Mouse (Mus musculus): Measurements from ENCODE around the gene Dnajc8. TPM values are rescaled to one million over a fixed set of nuclear protein-coding genes. Genes with fewer than 3 reads are reported as not detected.
"Not testable (repeated sequence)": the region's sequence is repeated elsewhere in the genome, so short reads cannot be mapped to it uniquely, and the experiment has no call there.

Dnajc8 gene
- polyA plus RNA-seq, 1 experiment: 41.8 TPM

DNA sequence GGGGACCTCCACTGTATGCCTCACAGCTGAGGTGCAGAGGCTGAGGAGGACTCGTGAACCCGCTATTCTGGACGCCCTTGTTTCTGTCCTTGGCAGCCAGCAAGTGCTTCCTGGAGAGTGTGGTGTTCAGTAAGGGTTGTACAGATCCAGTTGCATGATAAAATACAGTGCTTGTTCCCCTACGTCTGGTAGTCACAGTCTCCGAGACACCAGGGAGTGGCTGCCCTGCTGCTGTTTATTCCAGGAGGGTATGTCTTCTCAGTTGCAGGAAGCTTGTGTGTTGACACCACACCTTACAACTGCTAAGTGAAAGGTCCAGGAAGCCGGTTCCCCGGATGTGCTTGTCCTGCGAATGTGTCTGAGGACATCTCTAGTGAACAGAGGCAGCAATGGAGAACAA, 19.3 kb downstream of the Dnajc8 start:
- Histone ChIP-seq H3K4me1 (ENCODE audit: control insufficient read depth, insufficient read depth, low read length) (no peaks in the 10 kb centered on the region; the same call in 1 of the 2 replicates), H3K4me3 (replicated peaks; ENCODE audit: extremely low read depth, low read depth, low read length) (no peak overlapping the region)
- WGBS: 31% methylated on average over 8 of the region's 8 CpGs
- TF ChIP-seq POLR2A (IDR thresholded peaks at IDR 0.05; ENCODE audit: borderline replicate concordance, extremely low read depth, low read depth, low read length): no peak
- TF ChIP-seq CTCF (IDR thresholded peaks at IDR 0.05; ENCODE audit: insufficient read depth, low read length): no peak
- no peak for DNase-seq

DNA sequence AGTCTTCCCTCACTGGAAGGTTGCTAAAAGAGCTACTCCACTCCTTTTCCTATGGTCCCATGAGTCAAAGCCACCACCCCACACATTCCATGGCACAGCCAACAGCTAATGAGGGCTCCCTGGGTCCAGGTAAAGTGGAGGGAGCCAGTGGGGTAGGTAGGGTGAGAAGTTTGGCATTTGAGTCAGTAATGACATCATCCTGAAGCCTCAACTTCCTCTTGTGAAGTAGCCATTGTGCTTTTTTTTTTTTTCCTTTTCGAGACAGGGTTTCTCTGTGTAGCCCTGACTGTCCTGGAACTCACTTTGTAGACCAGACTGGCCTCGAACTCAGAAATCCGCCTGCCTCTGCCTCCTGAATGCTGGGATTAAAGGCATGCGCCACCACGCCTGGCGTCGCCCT, 20.2 kb downstream of the Dnajc8 start:
- 85% methylated on average over 7 of the region's 7 CpGs for WGBS
- not testable (repeated sequence) for H3K4me3 ChIP-seq (replicated peaks; ENCODE audit: extremely low read depth, low read depth, low read length); DNase-seq; H3K4me1 ChIP-seq (ENCODE audit: control insufficient read depth, insufficient read depth, low read length)

DNA sequence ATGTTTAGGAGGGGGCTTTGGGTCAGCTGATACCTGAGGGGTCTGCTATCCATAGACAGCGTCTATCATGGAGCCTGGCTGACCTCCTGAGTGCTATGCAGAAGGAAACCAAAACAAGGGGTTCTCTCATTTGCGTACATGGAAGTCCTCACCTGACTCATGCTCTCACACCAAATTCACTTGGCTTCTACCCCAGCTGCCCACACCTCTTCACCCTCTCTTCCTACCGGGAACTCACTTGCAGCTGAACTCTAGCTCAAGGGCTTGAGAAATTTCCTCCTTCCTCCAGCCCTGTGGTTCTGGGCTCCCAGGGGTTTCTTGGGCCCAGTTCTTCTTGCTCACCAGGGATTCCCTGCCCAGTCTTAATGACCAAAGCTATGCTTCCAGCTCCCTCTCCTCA, 27.9 kb downstream of the Dnajc8 start:
- no peaks in the 10 kb centered on the region for H3K4me1 ChIP-seq (ENCODE audit: control insufficient read depth, insufficient read depth, low read length)
- WGBS: 51% methylated on average over 3 of the region's 3 CpGs
- no peak for DNase-seq
- H3K4me3 ChIP-seq (replicated peaks; ENCODE audit: extremely low read depth, low read depth, low read length): no peak overlapping the region
- TF ChIP-seq CTCF (IDR thresholded peaks at IDR 0.05; ENCODE audit: insufficient read depth, low read length): no peak
- no peak for TF ChIP-seq POLR2A (IDR thresholded peaks at IDR 0.05; ENCODE audit: borderline replicate concordance, extremely low read depth, low read depth, low read length)

GRCm38 (mm10) chr4:132563965-132564364, 28.6 kb downstream of the Dnajc8 start, which contains the start of gene Ptafr:
Gene Ptafr, plus strand, starts transcription at chr4:132564067.
- TF ChIP-seq POLR2A (IDR thresholded peaks at IDR 0.05; ENCODE audit: borderline replicate concordance, extremely low read depth, low read depth, low read length) (no peak), CTCF (IDR thresholded peaks at IDR 0.05; ENCODE audit: insufficient read depth, low read length) (no peak)
- H3K4me3 ChIP-seq (replicated peaks; ENCODE audit: extremely low read depth, low read depth, low read length): peak within 1 kb of the TSS; percentile 15
- no peaks in the 10 kb centered on the region for H3K4me1 ChIP-seq (ENCODE audit: control insufficient read depth, insufficient read depth, low read length)
- 27% methylated on average over 4 of the region's 4 CpGs for WGBS
- DNase-seq: peak; percentile 23

GRCm38 (mm10) chr4:132565089-132565747, 29.9 kb downstream of the Dnajc8 start:
- no peak for DNase-seq
- H3K4me1 ChIP-seq (ENCODE audit: control insufficient read depth, insufficient read depth, low read length): no peaks in the 10 kb centered on the region
- no peak for TF ChIP-seq CTCF (IDR thresholded peaks at IDR 0.05; ENCODE audit: insufficient read depth, low read length)
- TF ChIP-seq POLR2A (IDR thresholded peaks at IDR 0.05; ENCODE audit: borderline replicate concordance, extremely low read depth, low read depth, low read length): no peak
- no peak overlapping the region for H3K4me3 ChIP-seq (replicated peaks; ENCODE audit: extremely low read depth, low read depth, low read length)
- WGBS: 73% methylated on average over 12 of the region's 12 CpGs

DNA sequence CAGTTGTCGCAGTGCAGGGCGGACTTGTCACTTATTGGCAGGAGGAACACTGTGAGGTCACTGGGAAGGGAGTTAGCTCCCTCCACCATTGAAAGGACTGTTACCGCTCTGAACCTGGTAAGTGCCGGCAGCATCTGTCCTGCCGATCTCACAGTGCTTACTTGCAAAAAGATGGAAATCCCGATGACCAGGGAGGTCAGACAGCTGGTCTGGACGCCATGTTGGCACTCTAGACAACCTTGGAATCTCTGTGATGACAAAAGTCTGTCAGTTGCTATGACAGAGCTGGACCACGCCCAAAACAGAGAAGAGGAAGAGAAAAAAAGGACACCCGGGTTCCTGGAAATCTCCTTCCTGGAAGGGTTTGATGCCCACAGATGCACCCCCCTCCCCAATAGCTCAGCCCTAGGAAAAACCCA, 32.0 kb downstream of the Dnajc8 start:
- H3K4me1 ChIP-seq (ENCODE audit: control insufficient read depth, insufficient read depth, low read length): peaks cover 3% of the 10 kb centered on the region; the same call in 1 of the 2 replicates
- WGBS: 42% methylated on average over 9 of the region's 9 CpGs
- H3K4me3 ChIP-seq (replicated peaks; ENCODE audit: extremely low read depth, low read depth, low read length): no peak overlapping the region
- peak; percentile 12 for DNase-seq
- TF ChIP-seq CTCF (IDR thresholded peaks at IDR 0.05; ENCODE audit: insufficient read depth, low read length) (no peak), POLR2A (IDR thresholded peaks at IDR 0.05; ENCODE audit: borderline replicate concordance, extremely low read depth, low read depth, low read length) (no peak)

DNA sequence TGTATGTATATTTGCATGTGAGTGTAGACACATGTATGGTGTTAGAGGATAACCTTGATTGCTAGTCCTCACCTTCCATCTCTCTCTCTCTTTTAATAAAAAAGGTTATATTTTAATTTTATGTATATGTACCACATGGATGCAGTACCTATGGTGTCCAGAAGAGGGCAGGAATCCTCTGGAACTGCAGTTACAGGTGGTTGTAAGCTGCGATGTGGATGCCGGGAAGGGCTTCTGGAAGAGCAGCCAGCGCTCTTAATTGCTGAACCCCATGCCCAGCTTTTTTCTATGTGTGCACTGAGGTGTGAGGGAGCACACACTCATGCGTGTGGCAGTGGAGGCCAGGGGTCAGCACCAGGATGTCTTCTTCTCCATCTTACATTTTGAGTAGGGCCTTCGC, 33.8 kb downstream of the Dnajc8 start:
- no peak for DNase-seq
- Histone ChIP-seq H3K4me3 (replicated peaks; ENCODE audit: extremely low read depth, low read depth, low read length) (no peak overlapping the region), H3K4me1 (ENCODE audit: control insufficient read depth, insufficient read depth, low read length) (peaks cover 3% of the 10 kb centered on the region; the same call in 1 of the 2 replicates)
- no peak for TF ChIP-seq CTCF (IDR thresholded peaks at IDR 0.05; ENCODE audit: insufficient read depth, low read length)
- WGBS: 91% methylated on average over 5 of the region's 5 CpGs

GRCm38 (mm10) chr4:132571190-132571589, 35.8 kb downstream of the Dnajc8 start:
- H3K4me3 ChIP-seq (replicated peaks; ENCODE audit: extremely low read depth, low read depth, low read length): no peak overlapping the region
- peaks cover 3% of the 10 kb centered on the region; the same call in 1 of the 2 replicates for H3K4me1 ChIP-seq (ENCODE audit: control insufficient read depth, insufficient read depth, low read length)
- WGBS: 32% methylated on average over 9 of the region's 9 CpGs
- DNase-seq: no peak
- no peak for TF ChIP-seq CTCF (IDR thresholded peaks at IDR 0.05; ENCODE audit: insufficient read depth, low read length)
- no peak for TF ChIP-seq POLR2A (IDR thresholded peaks at IDR 0.05; ENCODE audit: borderline replicate concordance, extremely low read depth, low read depth, low read length)

DNA sequence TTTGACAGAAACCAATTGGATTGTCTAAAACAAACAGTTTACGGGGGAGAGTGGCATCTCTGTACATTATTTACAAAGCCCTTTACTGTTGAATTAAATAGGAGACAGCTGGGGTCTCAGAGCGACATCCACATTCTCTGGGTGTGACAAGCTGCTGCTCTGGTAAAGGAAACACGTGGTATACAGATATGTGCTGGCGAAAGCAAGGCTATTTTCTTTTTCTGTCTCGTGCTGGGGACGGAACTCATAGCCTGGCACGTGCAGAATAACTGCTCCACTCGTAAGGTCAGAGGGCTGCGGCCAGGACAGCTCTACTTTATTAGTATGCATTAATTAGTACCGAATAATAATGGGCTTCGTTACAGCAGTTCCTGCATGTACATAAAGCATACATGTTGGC, 38.0 kb downstream of the Dnajc8 start:
- no peak overlapping the region for H3K4me3 ChIP-seq (replicated peaks; ENCODE audit: extremely low read depth, low read depth, low read length)

GRCm38 (mm10) chr4:132574809-132575347, 39.5 kb downstream of the Dnajc8 start:
- DNase-seq: no peak
- WGBS: 85% methylated on average over 1 of the region's 1 CpGs
- TF ChIP-seq POLR2A (IDR thresholded peaks at IDR 0.05; ENCODE audit: borderline replicate concordance, extremely low read depth, low read depth, low read length) (no peak), CTCF (IDR thresholded peaks at IDR 0.05; ENCODE audit: insufficient read depth, low read length) (no peak)
- Histone ChIP-seq H3K4me3 (replicated peaks; ENCODE audit: extremely low read depth, low read depth, low read length) (no peak overlapping the region), H3K4me1 (ENCODE audit: control insufficient read depth, insufficient read depth, low read length) (peaks cover 3% of the 10 kb centered on the region; the same call in 1 of the 2 replicates)

More for the DNA sequence above, 38.0 kb downstream of the Dnajc8 start:
- TF ChIP-seq POLR2A (IDR thresholded peaks at IDR 0.05; ENCODE audit: borderline replicate concordance, extremely low read depth, low read depth, low read length) (no peak), CTCF (IDR thresholded peaks at IDR 0.05; ENCODE audit: insufficient read depth, low read length) (no peak)
- DNase-seq: no peak
- peaks cover 3% of the 10 kb centered on the region; the same call in 1 of the 2 replicates for H3K4me1 ChIP-seq (ENCODE audit: control insufficient read depth, insufficient read depth, low read length)
- WGBS: 27% methylated on average over 11 of the region's 11 CpGs

Data from lung, adult 2 months (tissue).